10 mouse cellular contexts compared by ENCODE assay signal in genomic region chr9:84178705-84179104, GRCm38 (mm10).
DNase-seq lines count a peak whose midpoint lies in the region; ATAC-seq and TF ChIP-seq lines count a peak whose summit lies in the region.
"Had no signal": no experiment of that assay in that cellular context is flagged by ENCODE, and none has a peak within 500 bp of the region (broad histone marks: within the 10 kb centered on the region; RNA-seq: fewer than 3 reads in every experiment).

No protein-coding gene starts in this region.

- H3ac ChIP-seq in myocyte (ENCODE audit: control insufficient read depth, insufficient read length), result no peak overlapping the region

- no peak overlapping the region for H3K9ac ChIP-seq in intestine, embryonic 14.5 days (ENCODE audit: low read length)
- H3K9ac ChIP-seq in intestine, postnatal 0 days (ENCODE audit: low read depth, low read length), result no peak overlapping the region
- no peak overlapping the region for H3K9ac ChIP-seq in neural tube, embryonic 15.5 days (replicated peaks)
- H3K9ac ChIP-seq: embryonic facial prominence, embryonic 12.5 days; liver, embryonic 13.5 days had no signal

- no peaks in the 10 kb centered on the region for H3K27me3 ChIP-seq in intestine, embryonic 14.5 days (replicated peaks; ENCODE audit: control insufficient read depth, insufficient read depth, low read length)
- H3K27me3 ChIP-seq in intestine, postnatal 0 days (replicated peaks; ENCODE audit: control insufficient read depth, insufficient read depth, low read length), result no peaks in the 10 kb centered on the region
- no peaks in the 10 kb centered on the region for H3K27me3 ChIP-seq in kidney, adult 2 months (replicated peaks; ENCODE audit: control insufficient read depth, insufficient read depth, low read length)
- no peaks in the 10 kb centered on the region for H3K27me3 ChIP-seq in myocyte (ENCODE audit: control insufficient read depth, insufficient read depth, insufficient read length)
- no peaks in the 10 kb centered on the region for H3K27me3 ChIP-seq in neural tube, embryonic 15.5 days (replicated peaks)
- H3K27me3 ChIP-seq: embryonic facial prominence, embryonic 12.5 days; liver, embryonic 13.5 days had no signal

- no peaks in the 10 kb centered on the region for H3K36me3 ChIP-seq in intestine, embryonic 14.5 days (ENCODE audit: control insufficient read depth, insufficient read depth, low read length)
- no peaks in the 10 kb centered on the region for H3K36me3 ChIP-seq in intestine, postnatal 0 days (ENCODE audit: control insufficient read depth, insufficient read depth)
- H3K36me3 ChIP-seq in kidney, adult 2 months (ENCODE audit: control insufficient read depth, insufficient read depth, low read length), result no peaks in the 10 kb centered on the region
- H3K36me3 ChIP-seq in myocyte (ENCODE audit: control insufficient read depth, insufficient read depth), result no peaks in the 10 kb centered on the region
- H3K36me3 ChIP-seq in neural tube, embryonic 15.5 days, result no peaks in the 10 kb centered on the region
- H3K36me3 ChIP-seq: embryonic facial prominence, embryonic 12.5 days; liver, embryonic 13.5 days had no signal

- no peak overlapping the region for H3K4me3 ChIP-seq in intestine, embryonic 14.5 days (ENCODE audit: low read depth, low read length)
- no peak overlapping the region for H3K4me3 ChIP-seq in intestine, postnatal 0 days (ENCODE audit: low read depth, low read length)
- no peak overlapping the region for H3K4me3 ChIP-seq in kidney, adult 2 months (ENCODE audit: insufficient read depth, low read depth, low read length)
- H3K4me3 ChIP-seq in myocyte, result no peak overlapping the region
- H3K4me3 ChIP-seq in neural tube, embryonic 15.5 days (replicated peaks), result no peak overlapping the region
- H3K4me3 ChIP-seq: embryonic facial prominence, embryonic 12.5 days; liver, embryonic 13.5 days had no signal

- no peak for TF ChIP-seq POLR2A in kidney, adult 2 months (IDR thresholded peaks at IDR 0.05; ENCODE audit: low read depth, low read length)
- no peak for TF ChIP-seq POLR2A in myocyte (IDR thresholded peaks at IDR 0.05; ENCODE audit: insufficient read length, low read depth)

- H3K79me2 ChIP-seq in myocyte (ENCODE audit: control insufficient read depth, insufficient read depth), result no peaks in the 10 kb centered on the region

- H3K4me2 ChIP-seq in intestine, embryonic 14.5 days (ENCODE audit: low read length), result no peak overlapping the region
- H3K4me2 ChIP-seq in intestine, postnatal 0 days (replicated peaks; ENCODE audit: low read depth), result no peak overlapping the region
- H3K4me2 ChIP-seq in myocyte (ENCODE audit: low read depth), result peak overlapping the region; percentile 71
- no peak overlapping the region for H3K4me2 ChIP-seq in neural tube, embryonic 15.5 days
- H3K4me2 ChIP-seq: embryonic facial prominence, embryonic 12.5 days; liver, embryonic 13.5 days had no signal

- peaks cover 3% of the 10 kb centered on the region; the same call in 1 of the 2 replicates for H3K4me1 ChIP-seq in intestine, embryonic 14.5 days (replicated peaks; ENCODE audit: control insufficient read depth, insufficient read depth, low read length)
- H3K4me1 ChIP-seq in intestine, postnatal 0 days (replicated peaks; ENCODE audit: control insufficient read depth, insufficient read depth, low read length), result no peaks in the 10 kb centered on the region
- no peaks in the 10 kb centered on the region for H3K4me1 ChIP-seq in kidney, adult 2 months (ENCODE audit: control insufficient read depth, insufficient read depth, low read length)
- no peaks in the 10 kb centered on the region for H3K4me1 ChIP-seq in neural tube, embryonic 15.5 days
- H3K4me1 ChIP-seq: embryonic facial prominence, embryonic 12.5 days; liver, embryonic 13.5 days had no signal

- 38% methylated on average over 5 of the region's 5 CpGs for WGBS in intestine, embryonic 14.5 days
- 61% methylated on average over 5 of the region's 5 CpGs for WGBS in intestine, postnatal 0 days
- 78% methylated on average over 5 of the region's 5 CpGs for WGBS in kidney, adult 2 months
- 83% methylated on average over 5 of the region's 5 CpGs for WGBS in neural tube, embryonic 15.5 days

- no peak for TF ChIP-seq CTCF in intestine, postnatal 0 days (IDR thresholded peaks at IDR 0.05; ENCODE audit: low read depth)
- no peak for TF ChIP-seq CTCF in kidney, adult 2 months (conservative IDR thresholded peaks at IDR 0.05; ENCODE audit: insufficient read depth, insufficient read length, low read depth, low read length)

- no peak; the same call in 1 of the 2 replicates for ATAC-seq in intestine, embryonic 14.5 days (replicated peaks; ENCODE audit: low FRiP score, low TSS enrichment, low read depth)
- no peak for ATAC-seq in intestine, postnatal 0 days
- no peak for ATAC-seq in neural tube, embryonic 15.5 days (ENCODE audit: low FRiP score)

- 0 out of 2 replicates have a peak, but pooled peaks cover 4% of the 10 kb centered on the region for H3K9me3 ChIP-seq in intestine, embryonic 14.5 days (ENCODE audit: control insufficient read depth, low read length)
- H3K9me3 ChIP-seq in intestine, postnatal 0 days (ENCODE audit: control insufficient read depth), result no peaks in the 10 kb centered on the region
- H3K9me3 ChIP-seq in neural tube, embryonic 15.5 days (replicated peaks), result no peaks in the 10 kb centered on the region
- H3K9me3 ChIP-seq: liver, embryonic 13.5 days had no signal

- no peak for DNase-seq in intestine, embryonic 14.5 days (ENCODE audit: low spot score)
- DNase-seq in cerebellum, adult 9-11 months, result peak; percentile 24
- DNase-seq in kidney, adult 2 months, result peak; percentile 28
- no peak for DNase-seq in spleen, postnatal 4 days (ENCODE audit: low spot score in 2 of 2)
- DNase-seq in thymus, postnatal 4 days, result no peak
- DNase-seq: liver, embryonic 13.5 days had no signal

- H3K27ac ChIP-seq in intestine, embryonic 14.5 days (ENCODE audit: low read depth), result peak overlapping the region; percentile 51; the same call in 1 of the 2 replicates
- H3K27ac ChIP-seq in intestine, postnatal 0 days (ENCODE audit: low read depth, low read length), result no peak overlapping the region
- no peak overlapping the region for H3K27ac ChIP-seq in kidney, adult 2 months (ENCODE audit: insufficient read depth, low read depth, low read length)
- no peak overlapping the region for H3K27ac ChIP-seq in neural tube, embryonic 15.5 days (replicated peaks)
- H3K27ac ChIP-seq: embryonic facial prominence, embryonic 12.5 days; liver, embryonic 13.5 days had no signal

TF ChIP-seq in myocyte, 11 proteins besides CTCF, POLR2A, EP300 and RAD21:
- no peak for TF ChIP-seq POLR2AphosphoS2 (IDR thresholded peaks at IDR 0.05; ENCODE audit: insufficient read length, low read depth)
- peak; percentile 31 to 58 (median 32) for TF ChIP-seq MYOD1 (IDR thresholded peaks at IDR 0.05; ENCODE audit: control insufficient read depth in 1 of 3, insufficient read length in 2 of 3, low read depth in 2 of 3)
- peak; percentile 69; the same call in 1 of the 2 replicates for TF ChIP-seq CEBPB (IDR thresholded peaks at IDR 0.05; ENCODE audit: insufficient read depth, poor library complexity, severe bottlenecking)
- no peak for TF ChIP-seq USF1 (IDR thresholded peaks at IDR 0.05; ENCODE audit: low read depth)
- TF ChIP-seq TCF12 (IDR thresholded peaks at IDR 0.05; ENCODE audit: insufficient read depth, poor library complexity, severe bottlenecking), result peak; percentile 49
- no peak for TF ChIP-seq SRF (IDR thresholded peaks at IDR 0.05; ENCODE audit: control insufficient read depth, insufficient read length, low read depth)
- TF ChIP-seq MAX (IDR thresholded peaks at IDR 0.05; ENCODE audit: low read depth), result no peak
- no peak for TF ChIP-seq TCF3 (IDR thresholded peaks at IDR 0.05; ENCODE audit: insufficient read length, low read depth)
- TF ChIP-seq E2F4 (IDR thresholded peaks at IDR 0.05; ENCODE audit: insufficient read depth), result no peak
- TF ChIP-seq REST (IDR thresholded peaks at IDR 0.05; ENCODE audit: insufficient read depth, insufficient read length), result no peak
- TF ChIP-seq MYOG (IDR thresholded peaks at IDR 0.05; ENCODE audit: control insufficient read depth in 1 of 3, insufficient read depth in 1 of 3, insufficient read length in 2 of 3, low read depth in 2 of 3), result peak in 1 of 3 experiments; percentile 24

Comparison
In these comparisons a context has a peak if more than half of its experiments do, and no peak if none do; other contexts are left out.
1. DNase-seq: peak in cerebellum, adult 9-11 months (single experiment) and kidney, adult 2 months (single experiment); none in intestine, embryonic 14.5 days (single experiment), spleen, postnatal 4 days (0 of 2) and thymus, postnatal 4 days (single experiment).